Mouse (Mus musculus): ENCODE data around the gene Gm6526.
"Not testable (repeated sequence)": the region's sequence is repeated elsewhere in the genome, so short reads cannot be mapped to it uniquely, and the experiment has no call there.

The Gm6526 gene

GRCm38 (mm10) chr14:43747566-43747965, at the start of gene Gm6526:
Gm6526 (plus strand) TSS chr14:43747866.
- not testable (repeated sequence) for DNase-seq

- DNase-seq = not testable (repeated sequence)
Measured at GRCm38 (mm10) chr14:43727385-43727784, 20.3 kb upstream of the Gm6526 start, which contains the start of gene Gm16506. Gm16506 (minus strand) TSS chr14:43727485.

GRCm38 (mm10) chr14:43784645-43785044, 37.0 kb downstream of the Gm6526 start, which contains the start of gene Gm8180:
Gm8180 (minus strand) TSS chr14:43784745.
- not testable (repeated sequence) for DNase-seq

GRCm38 (mm10) chr14:43793811-43794210, 46.1 kb downstream of the Gm6526 start:
- DNase-seq = not testable (repeated sequence)

GRCm38 (mm10) chr14:43796069-43796904, 48.6 kb downstream of the Gm6526 start:
- no peak for DNase-seq

- not testable (repeated sequence) for DNase-seq
Measured at GRCm38 (mm10) chr14:43796905-43797470, 49.3 kb downstream of the Gm6526 start.

GRCm38 (mm10) chr14:43804435-43804834, 56.8 kb downstream of the Gm6526 start:
- not testable (repeated sequence) for DNase-seq
